Mouse (Mus musculus) E14TG2a.4 (cell line): ENCODE measurements around the gene Stat5b.

Source experiments
- CTCF ChIP-seq: conservative IDR thresholded peaks from 2 replicates; pipeline ENCODE4 v1.5.1; 2014; ENCODE audit warnings: low read length
- NANOG ChIP-seq: IDR thresholded peaks from 2 replicates; pipeline ENCODE4 v1.6.1; 2014; ENCODE audit warnings: borderline replicate concordance, low read length, mixed read lengths

- TF ChIP-seq CTCF (no peak), NANOG (no peak)
These were observed 47.0 kb upstream of the Stat5b start for GRCm38 (mm10) chr11:100897294-100898231.
